Mouse (Mus musculus): ENCODE measurements around the gene Hnrnpa2b1. TPM values are rescaled to one million over a fixed set of nuclear protein-coding genes. Genes with fewer than 3 reads are reported as not detected.

Hnrnpa2b1 gene
- polyA plus RNA-seq, 1 experiment, result 275 TPM

DNA sequence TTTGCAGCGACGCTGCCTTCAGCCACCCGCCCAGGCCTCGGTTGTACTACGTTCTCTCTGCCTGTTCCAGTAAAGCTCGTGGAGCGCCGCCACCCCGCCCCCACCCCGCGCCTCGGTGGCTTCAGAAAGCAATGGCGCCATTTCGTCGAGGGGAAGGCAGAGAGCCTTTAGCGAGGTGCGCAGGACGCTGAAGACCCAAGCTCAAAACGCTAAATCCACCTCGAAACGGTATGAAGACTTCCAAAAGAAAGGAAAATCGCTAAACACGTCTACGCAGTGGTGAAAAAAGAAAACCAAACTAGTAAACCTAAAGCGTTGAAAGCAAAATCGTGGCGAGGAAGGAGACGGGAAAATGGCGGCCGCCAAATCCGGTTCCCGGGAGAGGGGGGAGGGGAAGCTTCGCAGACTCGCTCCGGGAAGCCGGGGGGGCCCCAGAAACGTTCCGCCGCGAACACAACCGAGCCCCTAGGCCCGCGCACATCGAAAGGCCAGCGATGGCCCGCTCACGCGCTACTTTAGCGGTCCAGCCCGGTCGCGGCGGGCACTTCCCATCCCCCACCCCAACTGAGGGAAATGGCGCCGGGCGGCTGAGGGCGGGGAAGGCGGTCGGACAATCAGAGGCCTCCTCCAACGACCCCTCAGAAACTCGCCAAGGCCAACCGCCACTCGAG, 668 bp downstream of the Hnrnpa2b1 start:
- Histone ChIP-seq H3K27me3 (ENCODE audit: control insufficient read depth, insufficient read depth, insufficient read length) (no peaks in the 10 kb centered on the region), H3K36me3 (ENCODE audit: control insufficient read depth, insufficient read depth) (peaks cover 48% of the 10 kb centered on the region), H3K4me2 (ENCODE audit: low read depth) (no peak overlapping the region), H3K79me2 (ENCODE audit: control insufficient read depth, insufficient read depth) (peaks cover 87% of the 10 kb centered on the region), H3K4me3 (peak overlapping the region; percentile 80), H3ac (ENCODE audit: control insufficient read depth, insufficient read length) (peak overlapping the region; percentile 83)
- TF ChIP-seq POLR2AphosphoS2 (IDR thresholded peaks at IDR 0.05; ENCODE audit: insufficient read length, low read depth) (peak; percentile 48), MAX (IDR thresholded peaks at IDR 0.05; ENCODE audit: low read depth) (no peak)

GRCm38 (mm10) chr6:51467649-51468048, 2.0 kb downstream of the Hnrnpa2b1 start:
- peak overlapping the region; percentile 80 for H3K4me3 ChIP-seq
- H3K4me2 ChIP-seq (ENCODE audit: low read depth), result peak overlapping the region; percentile 88
- no peaks in the 10 kb centered on the region for H3K27me3 ChIP-seq (ENCODE audit: control insufficient read depth, insufficient read depth, insufficient read length)
- H3ac ChIP-seq (ENCODE audit: control insufficient read depth, insufficient read length), result no peak overlapping the region
- H3K36me3 ChIP-seq (ENCODE audit: control insufficient read depth, insufficient read depth), result peaks cover 50% of the 10 kb centered on the region
- H3K79me2 ChIP-seq (ENCODE audit: control insufficient read depth, insufficient read depth), result peaks cover 82% of the 10 kb centered on the region
- TF ChIP-seq E2F4 (IDR thresholded peaks at IDR 0.05; ENCODE audit: insufficient read depth), result no peak

DNA sequence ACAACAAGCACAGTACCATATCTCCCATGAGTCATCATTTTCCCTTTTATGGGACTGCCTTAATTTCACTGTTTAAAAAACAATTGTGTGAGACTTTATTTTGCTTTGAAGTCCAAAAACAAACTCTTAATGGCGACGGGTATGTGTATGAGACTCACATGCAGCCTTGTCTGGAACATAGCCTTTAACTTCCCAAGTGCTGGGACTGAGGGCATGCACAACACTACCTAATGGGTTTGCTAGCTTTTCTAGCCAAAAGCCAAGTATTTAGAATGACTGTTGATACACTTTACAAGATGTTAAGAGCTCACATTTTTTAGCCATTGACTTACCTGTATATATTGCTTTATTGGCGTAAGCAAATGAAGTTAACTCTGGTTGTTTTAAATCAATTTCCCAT, 9.3 kb downstream of the Hnrnpa2b1 start:
- peaks cover 69% of the 10 kb centered on the region for H3K36me3 ChIP-seq (ENCODE audit: control insufficient read depth, insufficient read depth)

DNA sequence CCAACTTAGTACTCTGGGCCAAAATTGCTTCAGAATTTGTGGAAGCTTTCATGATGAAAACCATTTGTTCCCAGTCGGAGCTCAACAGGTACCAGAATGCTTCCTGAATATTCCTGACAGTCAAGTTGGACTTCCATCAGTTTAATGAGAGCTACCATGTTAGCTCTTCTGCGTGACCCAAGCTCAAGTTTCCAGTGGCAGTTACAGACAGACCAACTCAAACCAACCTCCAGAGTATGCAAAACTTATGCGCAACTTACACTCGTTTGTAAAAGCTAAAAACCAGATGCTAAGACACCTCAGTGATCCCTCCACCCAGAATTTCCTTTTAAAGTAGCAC, 9.7 kb downstream of the Hnrnpa2b1 start:
- Histone ChIP-seq H3K4me2 (ENCODE audit: low read depth) (no peak overlapping the region), H3ac (ENCODE audit: control insufficient read depth, insufficient read length) (no peak overlapping the region), H3K4me3 (no peak overlapping the region), H3K36me3 (ENCODE audit: control insufficient read depth, insufficient read depth) (peaks cover 66% of the 10 kb centered on the region), H3K79me2 (ENCODE audit: control insufficient read depth, insufficient read depth) (peaks cover 22% of the 10 kb centered on the region), H3K27me3 (ENCODE audit: control insufficient read depth, insufficient read depth, insufficient read length) (no peaks in the 10 kb centered on the region)
- peak; percentile 19 for TF ChIP-seq POLR2AphosphoS2 (IDR thresholded peaks at IDR 0.05; ENCODE audit: insufficient read length, low read depth)
- no peak for TF ChIP-seq REST (IDR thresholded peaks at IDR 0.05; ENCODE audit: insufficient read depth, insufficient read length)
- no peak for TF ChIP-seq TCF3 (IDR thresholded peaks at IDR 0.05; ENCODE audit: insufficient read length, low read depth)
- no peak for TF ChIP-seq TCF12 (IDR thresholded peaks at IDR 0.05; ENCODE audit: insufficient read depth, poor library complexity, severe bottlenecking)
- TF ChIP-seq SRF (IDR thresholded peaks at IDR 0.05; ENCODE audit: control insufficient read depth, insufficient read length, low read depth), result no peak
- TF ChIP-seq POLR2A (IDR thresholded peaks at IDR 0.05; ENCODE audit: insufficient read length, low read depth), result peak; percentile 10
- TF ChIP-seq MAX (IDR thresholded peaks at IDR 0.05; ENCODE audit: low read depth), result no peak
- no peak for TF ChIP-seq CEBPB (IDR thresholded peaks at IDR 0.05; ENCODE audit: insufficient read depth, poor library complexity, severe bottlenecking)
- no peak for TF ChIP-seq USF1 (IDR thresholded peaks at IDR 0.05; ENCODE audit: low read depth)
- no peak for TF ChIP-seq E2F4 (IDR thresholded peaks at IDR 0.05; ENCODE audit: insufficient read depth)
- TF ChIP-seq MYOD1 (IDR thresholded peaks at IDR 0.05; ENCODE audit: control insufficient read depth in 1 of 3, insufficient read length in 2 of 3, low read depth in 2 of 3), result no peak
- TF ChIP-seq MYOG (IDR thresholded peaks at IDR 0.05; ENCODE audit: control insufficient read depth in 1 of 3, insufficient read depth in 1 of 3, insufficient read length in 2 of 3, low read depth in 2 of 3), result no peak

More for the DNA sequence above, 9.3 kb downstream of the Hnrnpa2b1 start:
- TF ChIP-seq POLR2AphosphoS2 (IDR thresholded peaks at IDR 0.05; ENCODE audit: insufficient read length, low read depth) (peak; percentile 7), CEBPB (IDR thresholded peaks at IDR 0.05; ENCODE audit: insufficient read depth, poor library complexity, severe bottlenecking) (no peak)
- Histone ChIP-seq H3K79me2 (ENCODE audit: control insufficient read depth, insufficient read depth) (peaks cover 26% of the 10 kb centered on the region), H3K27me3 (ENCODE audit: control insufficient read depth, insufficient read depth, insufficient read length) (no peaks in the 10 kb centered on the region), H3K4me3 (no peak overlapping the region), H3K4me2 (ENCODE audit: low read depth) (no peak overlapping the region), H3ac (ENCODE audit: control insufficient read depth, insufficient read length) (no peak overlapping the region)

GRCm38 (mm10) chr6:51459313-51460020, 10.2 kb downstream of the Hnrnpa2b1 start:
- TF ChIP-seq E2F4 (IDR thresholded peaks at IDR 0.05; ENCODE audit: insufficient read depth), result no peak
- no peak for TF ChIP-seq POLR2AphosphoS2 (IDR thresholded peaks at IDR 0.05; ENCODE audit: insufficient read length, low read depth)
- TF ChIP-seq POLR2A (IDR thresholded peaks at IDR 0.05; ENCODE audit: insufficient read length, low read depth), result no peak
- no peak for TF ChIP-seq SRF (IDR thresholded peaks at IDR 0.05; ENCODE audit: control insufficient read depth, insufficient read length, low read depth)
- no peak for TF ChIP-seq MYOG (IDR thresholded peaks at IDR 0.05; ENCODE audit: control insufficient read depth in 1 of 3, insufficient read depth in 1 of 3, insufficient read length in 2 of 3, low read depth in 2 of 3)
- no peak for TF ChIP-seq USF1 (IDR thresholded peaks at IDR 0.05; ENCODE audit: low read depth)
- TF ChIP-seq CEBPB (IDR thresholded peaks at IDR 0.05; ENCODE audit: insufficient read depth, poor library complexity, severe bottlenecking), result no peak
- TF ChIP-seq TCF3 (IDR thresholded peaks at IDR 0.05; ENCODE audit: insufficient read length, low read depth), result no peak
- no peak for TF ChIP-seq MYOD1 (IDR thresholded peaks at IDR 0.05; ENCODE audit: control insufficient read depth in 1 of 3, insufficient read length in 2 of 3, low read depth in 2 of 3)
- TF ChIP-seq MAX (IDR thresholded peaks at IDR 0.05; ENCODE audit: low read depth), result no peak
- no peak for TF ChIP-seq TCF12 (IDR thresholded peaks at IDR 0.05; ENCODE audit: insufficient read depth, poor library complexity, severe bottlenecking)
- no peak for TF ChIP-seq REST (IDR thresholded peaks at IDR 0.05; ENCODE audit: insufficient read depth, insufficient read length)
- no peak overlapping the region for H3K4me2 ChIP-seq (ENCODE audit: low read depth)
- H3K36me3 ChIP-seq (ENCODE audit: control insufficient read depth, insufficient read depth), result peaks cover 60% of the 10 kb centered on the region
- peaks cover 17% of the 10 kb centered on the region for H3K79me2 ChIP-seq (ENCODE audit: control insufficient read depth, insufficient read depth)
- H3K4me3 ChIP-seq, result no peak overlapping the region
- no peak overlapping the region for H3ac ChIP-seq (ENCODE audit: control insufficient read depth, insufficient read length)
- H3K27me3 ChIP-seq (ENCODE audit: control insufficient read depth, insufficient read depth, insufficient read length), result no peaks in the 10 kb centered on the region

All from myocyte (in vitro differentiated cells).